Mouse (Mus musculus) limb, embryonic 14.5 days (tissue): ENCODE results near the gene Hif3a. TPM values are rescaled to one million over a fixed set of nuclear protein-coding genes. Genes with fewer than 3 reads are reported as not detected.
A peak's percentile ranks its signal among the peaks of the same experiment; 100 is the strongest.

ENCODE experiments used
- ATAC-seq: fragments of 200-750 bp; cut with Nextera tagmentation; 2 replicates; pipeline ENCODE4 v1.8.0; 2017; ENCODE audit warnings: low read depth, moderate number of reproducible peaks, moderate TSS enrichment; ENCODE audit not compliant: low FRiP score
- DNase-seq: peaks from one replicate; pipeline ENCODE4 v3.0.0-alpha.2; 2015; ENCODE audit warnings: low spot score
- H3K27ac ChIP-seq: fragments of 300-500 bp; sonication (generic); replicated peaks from 2 replicates; pipeline ENCODE4 v1.5.1; 2014; ENCODE audit warnings: low read depth, mild to moderate bottlenecking, low read length, moderate library complexity, mixed read lengths
- H3K27me3 ChIP-seq: fragments of 300-500 bp; sonication (generic); 2 replicates; pipeline ENCODE4 v1.6.1; 2014; ENCODE audit warnings: low read length, mixed read lengths; ENCODE audit not compliant: control insufficient read depth, insufficient read depth
- H3K36me3 ChIP-seq: fragments of 300-500 bp; sonication (generic); 2 replicates; pipeline ENCODE4 v1.6.1; 2014; ENCODE audit warnings: mild to moderate bottlenecking, low read length, moderate library complexity, mixed read lengths; ENCODE audit not compliant: control insufficient read depth, insufficient read depth
- H3K4me1 ChIP-seq: fragments of 300-500 bp; sonication (generic); 2 replicates; pipeline ENCODE4 v1.6.1; 2014; ENCODE audit warnings: antibody characterized with exemption, low read length, mixed read lengths; ENCODE audit not compliant: control insufficient read depth, insufficient read depth
- H3K4me2 ChIP-seq: fragments of 300-500 bp; sonication (generic); replicated peaks from 2 replicates; pipeline ENCODE4 v1.6.1; 2014; ENCODE audit warnings: low read depth, mild to moderate bottlenecking, low read length, moderate library complexity; ENCODE audit not compliant: severe bottlenecking
- H3K4me3 ChIP-seq: fragments of 300-500 bp; sonication (generic); replicated peaks from 2 replicates; pipeline ENCODE4 v1.5.1; 2014; ENCODE audit warnings: low read length
- H3K9ac ChIP-seq: fragments of 300-500 bp; sonication (generic); 2 replicates; pipeline ENCODE4 v1.6.1; 2014; ENCODE audit warnings: mild to moderate bottlenecking, low read depth, low read length, moderate library complexity; ENCODE audit not compliant: severe bottlenecking
- H3K9me3 ChIP-seq: fragments of 300-500 bp; sonication (generic); 2 replicates; pipeline ENCODE4 v1.6.1; 2016; ENCODE audit warnings: low read length; ENCODE audit not compliant: control insufficient read depth
- POLR2A ChIP-seq: fragments of 200-500 bp; IDR thresholded peaks from 2 replicates; pipeline ENCODE4 v1.8.0; 2012; ENCODE audit warnings: inconsistent platforms, mild to moderate bottlenecking, moderate library complexity, borderline replicate concordance; ENCODE audit not compliant: insufficient read depth, insufficient read length; ENCODE audit errors: extremely low read depth
- WGBS: fragments of 180-500 bp; shearing (Covaris S2); extraction: QIAGEN DNeasy Blood & Tissue Kit; methylation state at CpG from one replicate; pipeline ENCODE4 v1.1.7; 2014; 5-methylcytosine and 5-hydroxymethylcytosine counted together
- polyA plus RNA-seq, 2 experiments: library from polyadenylated mRNA; depleted of rRNA in 1 of 2; stranded (reverse) in 1 of 2; unstranded in 1 of 2; fragments of >200 nt; fragmentation: Nextera tagmentation in 1 of 2; extraction: Ambion mirVana in 1 of 2; gene quantifications; 2 replicates each; pipeline versions ENCODE4 v1.2.1 to v1.2.3; 2012 to 2014

The Hif3a gene
- polyA plus RNA-seq, 2 experiments: 26.6 to 28.2 TPM

GRCm38 (mm10) chr7:17038018-17038695 is 24.1 kb downstream of the Hif3a start:
- no peaks in the 10 kb centered on the region for H3K9me3 ChIP-seq
- no peak overlapping the region for H3K4me3 ChIP-seq
- DNase-seq: no peak
- H3K27me3 ChIP-seq: no peaks in the 10 kb centered on the region
- 57% methylated on average over 9 of the region's 9 CpGs for WGBS
- peaks cover 81% of the 10 kb centered on the region for H3K36me3 ChIP-seq
- no peak for TF ChIP-seq POLR2A
- H3K4me2 ChIP-seq: no peak overlapping the region
- ATAC-seq: no peak
- no peak overlapping the region for H3K9ac ChIP-seq
- no peaks in the 10 kb centered on the region for H3K4me1 ChIP-seq
- H3K27ac ChIP-seq: no peak overlapping the region

DNA sequence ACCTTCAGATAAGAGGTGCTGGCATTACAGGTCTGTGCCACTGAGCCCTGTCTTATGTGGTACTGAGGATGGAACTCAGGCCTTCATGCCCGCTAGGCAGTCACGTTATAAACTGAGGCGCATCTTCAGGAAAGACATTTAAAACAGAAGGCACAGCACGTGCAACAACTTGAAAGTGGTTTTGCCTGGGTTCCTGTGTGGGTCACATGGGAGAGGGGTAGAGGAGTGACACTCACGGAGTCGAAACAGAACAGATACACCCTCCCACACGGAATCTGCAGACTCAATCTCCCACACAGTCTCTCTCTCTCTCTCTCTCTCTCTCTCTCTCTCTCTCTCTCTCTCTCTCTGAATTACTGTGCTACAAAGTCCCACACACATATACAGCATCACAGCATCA is 32.0 kb downstream of the Hif3a start:
- Histone ChIP-seq H3K9ac (no peak overlapping the region), H3K4me2 (no peak overlapping the region), H3K4me1 (peaks cover 17% of the 10 kb centered on the region), H3K27me3 (no peaks in the 10 kb centered on the region), H3K9me3 (no peaks in the 10 kb centered on the region), H3K4me3 (no peak overlapping the region), H3K27ac (no peak overlapping the region), H3K36me3 (peaks cover 32% of the 10 kb centered on the region)
- ATAC-seq: no peak
- no peak for TF ChIP-seq POLR2A
- no peak for DNase-seq
- WGBS: 79% methylated on average over 7 of the region's 7 CpGs

DNA sequence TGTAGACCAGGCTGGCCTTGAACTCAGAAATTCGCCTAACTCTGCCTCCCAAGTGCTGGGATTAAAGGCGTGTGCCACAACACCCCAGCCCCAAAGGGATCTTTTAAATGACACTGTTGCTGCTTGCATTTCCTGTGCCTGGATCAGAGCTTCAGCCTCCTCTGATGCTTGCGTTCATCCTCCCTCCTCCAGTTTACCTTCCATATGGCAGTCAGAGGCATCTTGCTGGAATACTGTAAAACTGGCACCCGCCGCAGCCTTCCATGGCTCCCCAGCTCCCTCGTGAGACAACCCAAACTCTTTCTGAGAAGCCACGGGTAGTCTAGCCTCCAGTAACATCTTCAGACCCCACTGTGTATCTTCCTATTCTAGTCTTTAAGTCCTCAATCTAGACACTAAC is 33.3 kb downstream of the Hif3a start:
- Histone ChIP-seq H3K36me3 (peaks cover 27% of the 10 kb centered on the region), H3K4me1 (peaks cover 24% of the 10 kb centered on the region), H3K4me2 (no peak overlapping the region), H3K27ac (no peak overlapping the region), H3K9ac (no peak overlapping the region), H3K27me3 (no peaks in the 10 kb centered on the region), H3K9me3 (no peaks in the 10 kb centered on the region), H3K4me3 (no peak overlapping the region)
- DNase-seq (no peak), ATAC-seq (no peak)
- TF ChIP-seq POLR2A: no peak
- 77% methylated on average over 7 of the region's 7 CpGs for WGBS

- ATAC-seq: peak; percentile 85
- no peaks in the 10 kb centered on the region for H3K9me3 ChIP-seq
- peak; percentile 68; the same call in 1 of the 2 replicates for TF ChIP-seq POLR2A
- peaks cover 24% of the 10 kb centered on the region for H3K4me1 ChIP-seq
- peak within 1 kb of the TSS; percentile 64 for H3K4me2 ChIP-seq
- peak within 1 kb of the TSS; percentile 86 for H3K4me3 ChIP-seq
- peak within 1 kb of the TSS; percentile 81 for H3K9ac ChIP-seq
- WGBS: under 1% methylated on average over 48 of the region's 58 CpGs
- no peaks in the 10 kb centered on the region for H3K27me3 ChIP-seq
- peaks cover 25% of the 10 kb centered on the region for H3K36me3 ChIP-seq
- H3K27ac ChIP-seq: peak within 1 kb of the TSS; percentile 72
- peak; percentile 93 for DNase-seq
Measured at GRCm38 (mm10) chr7:17027588-17028343, 34.5 kb downstream of the Hif3a start, which contains the start of gene Ppp5c. Gene Ppp5c (minus strand): TSS chr7:17027924.

- H3K9me3 ChIP-seq: no peaks in the 10 kb centered on the region
- peaks cover 31% of the 10 kb centered on the region for H3K36me3 ChIP-seq
- WGBS: 6% methylated on average over 24 of the region's 24 CpGs
- no peaks in the 10 kb centered on the region for H3K27me3 ChIP-seq
- peak; percentile 68 for DNase-seq
- 0 out of 2 replicates have a peak overlapping the region, but pooled peaks have one; percentile 56 for H3K27ac ChIP-seq
- H3K4me1 ChIP-seq: peaks cover 24% of the 10 kb centered on the region
- peak overlapping the region; percentile 86 for H3K4me3 ChIP-seq
- peak; percentile 56 for ATAC-seq
- peak overlapping the region; percentile 81 for H3K9ac ChIP-seq
- TF ChIP-seq POLR2A: no peak
- H3K4me2 ChIP-seq: peak overlapping the region; percentile 64
Measured at GRCm38 (mm10) chr7:17026710-17027587, 35.3 kb downstream of the Hif3a start.
